Mouse (Mus musculus): ENCODE measurements at regions not wholly inside any gene's neighbourhood (a gene's known extent, or its start where the extent isn't known, plus 50 kb on each side); places are given as distances from the start of the nearest gene placed in this dataset.

DNA sequence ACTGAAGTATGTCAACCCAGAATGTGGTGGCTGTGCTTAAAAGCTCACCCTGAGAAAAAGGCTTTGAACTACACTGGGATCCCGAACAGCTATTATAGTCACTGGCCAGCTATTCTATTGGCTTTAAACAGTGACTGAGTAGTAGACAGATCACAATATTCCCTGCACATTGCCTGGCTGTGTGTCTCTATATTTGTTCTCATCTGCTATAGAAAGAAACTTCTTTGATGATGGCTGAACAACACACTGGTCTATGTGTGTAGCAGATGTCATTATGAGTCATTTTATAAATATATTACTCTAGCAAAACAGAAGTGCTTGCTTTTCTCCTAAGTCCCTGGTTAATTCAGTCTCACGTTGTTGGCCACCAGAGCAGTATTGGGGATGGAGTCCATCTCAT is 152.1 kb upstream of the Slco6d1 start:
- peak; percentile 95 for ATAC-seq (ENCODE audit: low TSS enrichment)

DNA sequence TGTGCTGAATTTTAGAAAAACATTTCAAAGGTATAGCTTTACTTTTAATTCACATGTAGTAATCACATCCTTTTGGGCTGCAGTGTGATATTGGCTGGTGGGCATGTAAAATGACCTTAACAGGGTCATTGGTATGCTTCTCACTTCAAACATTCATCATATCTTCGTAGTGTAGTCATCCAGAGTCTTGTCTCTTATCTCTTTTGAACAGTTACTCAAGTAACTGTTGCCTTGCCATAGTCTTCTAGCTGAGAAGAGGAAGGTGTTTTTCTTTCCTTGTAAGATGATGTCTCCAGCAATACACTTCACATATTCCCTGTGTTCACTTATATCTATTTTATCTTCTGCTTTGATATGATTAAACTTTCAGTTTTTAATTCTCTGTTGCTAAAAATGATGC is 150.7 kb upstream of the Slco6d1 start:
- no peak for ATAC-seq (ENCODE audit: low TSS enrichment)

DNA sequence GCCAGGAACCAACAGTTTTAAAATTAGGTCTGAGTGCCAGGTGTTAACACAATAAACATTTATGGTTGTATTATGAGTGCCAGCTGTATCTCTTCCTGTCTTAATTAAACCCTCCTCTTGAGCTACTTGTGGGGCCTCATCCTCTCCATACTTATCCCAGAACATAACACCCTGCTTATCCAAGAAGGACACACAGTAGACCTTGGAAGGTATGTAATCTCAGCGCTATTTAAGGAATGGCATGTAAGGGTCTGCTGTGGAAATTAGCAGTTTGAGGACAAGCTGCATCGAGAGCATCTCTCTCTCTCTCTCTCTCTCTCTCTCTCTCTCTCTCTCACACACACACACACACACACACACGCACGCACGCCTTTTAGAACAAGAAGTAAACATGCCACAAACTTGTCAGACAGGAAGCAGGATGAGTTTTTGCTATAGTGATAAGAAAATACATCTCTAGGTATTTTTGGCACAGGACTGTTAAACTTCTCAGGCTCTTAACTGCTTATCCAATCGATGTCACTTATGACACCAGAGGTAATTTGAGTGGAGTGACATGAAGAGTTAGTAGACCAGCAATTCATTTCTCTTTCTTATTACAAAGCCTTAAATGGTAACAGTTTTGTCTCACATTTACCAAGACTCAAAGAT is 146.8 kb upstream of the Slco6d1 start:
- ATAC-seq (ENCODE audit: low TSS enrichment), result no peak

DNA sequence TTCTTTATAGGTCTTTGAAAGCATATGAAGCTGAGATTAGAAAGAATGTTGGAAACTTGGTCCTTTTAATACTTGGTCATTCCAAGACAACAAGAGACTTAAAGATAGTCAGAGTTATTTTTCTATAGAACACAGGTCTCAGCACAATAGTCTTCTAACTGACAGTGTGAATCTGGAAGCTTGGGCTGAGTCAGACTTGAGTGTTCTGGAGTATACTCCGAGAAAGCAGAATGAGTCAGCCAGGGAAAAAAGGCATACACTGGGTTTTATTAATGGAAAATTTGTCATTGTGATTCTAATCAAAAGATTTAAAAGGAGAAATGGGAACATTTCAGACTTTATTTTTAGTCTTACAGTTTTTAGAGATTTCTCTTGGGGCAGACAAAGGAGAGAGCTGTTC is 145.4 kb upstream of the Slco6d1 start:
- peak; percentile 77 for ATAC-seq (ENCODE audit: low TSS enrichment)

DNA sequence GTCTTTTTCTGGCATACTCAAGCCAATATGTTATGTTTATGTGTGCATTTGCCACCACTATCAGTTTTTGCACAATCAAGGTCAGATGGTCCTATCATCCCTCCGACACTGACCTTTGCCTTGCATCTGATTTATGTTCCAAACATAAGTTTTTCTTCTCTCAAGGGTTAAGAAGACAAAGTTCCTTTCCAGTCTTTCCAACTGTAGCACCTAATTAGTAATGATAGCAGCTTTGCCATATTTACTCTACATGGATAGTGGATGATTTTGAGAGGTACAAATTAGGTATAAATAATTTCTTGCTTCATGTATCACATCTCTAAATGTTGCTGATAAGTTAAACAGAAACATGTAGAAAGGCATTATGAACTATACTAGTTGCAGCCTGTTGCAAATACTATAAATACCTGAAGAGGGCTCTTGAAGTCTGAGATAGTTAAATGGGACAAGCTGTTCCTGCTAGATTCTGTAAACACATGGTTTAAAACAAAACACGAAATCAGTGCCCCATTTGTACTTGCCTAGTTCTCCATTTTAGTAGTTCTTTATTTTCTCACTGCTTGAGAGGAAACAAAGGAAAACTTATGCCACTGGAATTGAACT is 141.4 kb upstream of the Slco6d1 start:
- peak; percentile 39 for ATAC-seq (ENCODE audit: low TSS enrichment)

DNA sequence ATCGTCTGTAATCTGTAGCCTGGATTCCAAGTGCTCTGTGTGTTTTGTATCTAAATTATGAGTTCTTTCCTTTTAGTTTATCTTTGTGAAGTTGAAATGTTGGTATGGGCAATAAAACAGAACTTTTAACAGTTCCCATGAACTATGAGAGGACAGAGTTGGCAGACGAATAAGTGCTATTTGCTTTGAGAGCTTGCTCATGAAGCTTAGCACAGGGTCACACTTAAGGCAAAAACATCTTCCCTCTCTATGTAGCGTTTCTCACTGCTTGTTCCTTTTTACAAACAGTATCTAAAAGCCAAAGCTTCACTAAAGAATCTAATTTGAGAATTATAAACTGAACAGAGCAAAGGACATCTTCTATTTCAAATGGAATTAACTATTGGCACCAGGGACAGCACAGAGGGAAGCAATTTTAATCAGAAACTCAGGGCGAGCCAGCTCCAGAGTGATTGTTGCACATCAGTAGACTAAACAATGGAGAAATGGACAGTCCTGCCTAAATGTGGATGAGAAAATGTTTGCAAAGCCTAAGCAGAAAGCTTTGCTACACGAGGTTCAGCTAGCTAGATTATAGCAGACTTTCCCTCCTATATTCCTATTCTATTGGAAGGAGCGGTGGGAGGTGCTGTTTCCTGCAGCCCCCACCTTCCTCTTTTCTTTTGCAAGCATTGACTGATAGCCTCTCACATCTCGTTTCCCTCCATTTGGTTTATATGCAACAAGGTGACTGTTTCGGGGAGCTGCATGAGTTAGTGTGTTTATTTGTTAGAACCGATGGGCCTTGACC is 140.5 kb upstream of the Slco6d1 start:
- ATAC-seq (ENCODE audit: low TSS enrichment), result no peak

DNA sequence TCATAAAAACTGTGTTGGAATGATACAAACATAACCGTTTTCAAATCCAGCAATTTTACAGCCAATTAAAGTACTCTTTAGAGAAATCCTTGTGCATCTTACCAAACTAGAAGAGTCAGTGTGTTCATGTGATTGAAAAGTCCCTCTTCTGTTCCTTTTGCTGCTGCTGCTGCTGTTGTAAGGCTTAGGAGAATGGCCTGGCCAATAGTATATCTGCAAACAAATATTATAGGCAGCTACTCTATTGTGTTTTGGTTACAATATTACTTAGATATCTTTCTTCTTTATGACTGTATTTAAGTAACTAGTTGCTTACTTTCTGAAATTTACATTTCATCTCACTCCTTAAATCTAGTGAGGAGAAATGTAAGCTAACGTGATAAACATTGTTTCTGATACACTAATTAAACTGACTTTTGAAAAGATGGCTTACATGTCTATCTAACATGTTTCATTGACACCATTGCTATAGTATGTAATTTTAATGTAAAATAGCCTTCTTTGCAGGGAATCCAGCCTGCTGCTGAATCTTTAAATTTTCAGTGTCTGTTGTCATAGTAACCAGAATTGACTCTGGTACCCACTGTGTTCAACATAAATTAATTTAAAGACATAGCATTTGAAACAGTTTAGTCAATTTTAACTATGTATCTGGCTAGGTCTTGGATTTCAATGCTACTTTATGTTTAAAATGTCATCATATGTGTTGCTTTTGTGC is 139.7 kb upstream of the Slco6d1 start:
- no peak for ATAC-seq (ENCODE audit: low TSS enrichment)

DNA sequence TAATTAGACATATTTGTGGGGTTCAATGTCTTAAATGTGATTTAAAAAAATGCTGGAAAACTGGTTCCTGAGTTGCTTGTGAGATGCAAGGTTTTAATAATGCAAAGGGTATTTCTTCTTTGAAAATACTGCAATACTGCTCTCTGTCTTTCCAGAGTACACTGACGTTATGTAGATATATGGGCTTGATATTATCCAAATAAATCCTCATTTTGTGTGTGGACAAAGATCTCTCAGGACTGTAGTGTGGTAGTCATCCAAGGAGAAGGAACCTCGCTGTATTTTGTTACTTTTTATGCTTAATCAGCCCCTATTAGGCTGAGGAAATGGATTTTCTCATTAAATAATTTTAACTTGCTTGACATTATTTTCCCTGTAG is 139.2 kb upstream of the Slco6d1 start:
- ATAC-seq (ENCODE audit: low TSS enrichment), result no peak

DNA sequence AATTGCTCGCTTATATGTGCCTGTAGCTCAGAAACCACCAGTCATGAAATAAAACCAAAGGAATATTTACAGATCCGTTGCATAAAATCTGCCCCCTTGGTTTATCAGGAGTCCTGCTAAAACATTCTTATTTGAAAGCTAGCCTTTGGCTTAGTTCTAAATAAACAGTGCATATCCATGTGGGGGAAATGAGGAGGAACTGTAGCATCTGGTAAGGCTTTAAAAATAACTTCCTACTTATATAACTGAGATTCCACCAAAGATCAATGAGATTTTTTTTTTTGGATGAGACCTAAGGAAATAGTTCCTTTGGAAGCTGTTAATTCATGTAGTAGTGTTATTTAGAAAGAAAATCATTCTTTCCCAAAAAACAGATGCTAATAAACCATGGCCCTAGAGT is 117.8 kb upstream of the Slco6d1 start:
- peak; percentile 72 for ATAC-seq (ENCODE audit: low TSS enrichment)

DNA sequence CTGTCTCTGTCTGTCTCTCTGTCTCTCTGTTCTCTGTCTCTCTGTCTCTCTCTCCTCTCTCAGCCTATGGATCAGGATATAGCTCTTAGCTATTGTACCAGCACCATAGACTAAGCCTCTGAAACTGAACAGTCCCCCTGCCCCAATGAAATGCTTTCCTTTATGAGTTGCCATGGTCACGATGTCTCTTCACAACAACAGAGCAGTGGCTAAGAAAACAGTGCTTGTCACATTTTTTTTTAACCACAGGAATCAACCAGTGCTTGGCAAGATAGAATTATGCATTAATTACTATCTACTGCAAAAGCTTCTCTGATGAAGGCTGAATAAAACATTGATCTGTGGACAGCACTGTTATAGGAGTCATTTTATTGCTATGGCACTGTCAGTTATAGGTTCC is 114.6 kb upstream of the Slco6d1 start:
- ATAC-seq (ENCODE audit: low TSS enrichment), result no peak

DNA sequence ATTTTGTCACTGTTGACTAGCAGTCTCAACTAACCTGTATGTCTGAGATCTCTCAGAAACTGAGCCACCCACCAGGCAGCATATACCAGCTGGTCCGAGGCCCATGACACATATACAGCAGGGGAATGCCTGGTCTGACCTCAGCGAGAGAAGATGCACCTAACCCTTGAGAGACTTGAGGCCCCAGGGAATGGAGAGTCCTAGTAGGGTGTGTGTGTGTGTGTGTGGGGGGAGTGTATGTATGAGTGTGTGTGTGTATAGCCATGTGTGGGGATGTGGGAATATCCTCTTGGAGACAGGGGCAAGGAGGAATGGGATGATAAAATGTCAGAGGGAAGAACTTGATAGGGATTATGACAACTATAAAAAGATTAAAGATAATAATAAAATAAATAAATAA is 113.4 kb upstream of the Slco6d1 start:
- ATAC-seq (ENCODE audit: low TSS enrichment), result no peak

DNA sequence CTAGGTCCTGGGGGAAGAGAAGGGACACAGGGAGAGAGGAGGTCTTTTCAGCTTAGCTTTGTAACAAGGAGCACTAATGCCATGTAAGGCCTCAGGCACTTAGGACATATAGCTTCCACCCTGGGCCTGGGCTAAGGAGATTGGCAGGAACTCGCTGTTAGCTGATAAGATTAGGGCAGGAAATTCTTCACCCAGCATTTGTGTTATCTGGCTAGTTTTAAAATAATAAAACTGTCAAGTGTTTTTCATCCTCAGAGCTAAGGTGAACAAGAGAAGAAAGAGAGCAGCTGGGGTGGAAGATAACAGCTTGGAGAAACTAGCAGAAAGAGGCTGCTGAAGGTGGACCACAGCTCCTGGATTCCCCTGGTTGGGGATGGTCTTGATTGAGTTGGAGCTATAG is 111.0 kb upstream of the Slco6d1 start:
- no peak for ATAC-seq (ENCODE audit: low TSS enrichment)

DNA sequence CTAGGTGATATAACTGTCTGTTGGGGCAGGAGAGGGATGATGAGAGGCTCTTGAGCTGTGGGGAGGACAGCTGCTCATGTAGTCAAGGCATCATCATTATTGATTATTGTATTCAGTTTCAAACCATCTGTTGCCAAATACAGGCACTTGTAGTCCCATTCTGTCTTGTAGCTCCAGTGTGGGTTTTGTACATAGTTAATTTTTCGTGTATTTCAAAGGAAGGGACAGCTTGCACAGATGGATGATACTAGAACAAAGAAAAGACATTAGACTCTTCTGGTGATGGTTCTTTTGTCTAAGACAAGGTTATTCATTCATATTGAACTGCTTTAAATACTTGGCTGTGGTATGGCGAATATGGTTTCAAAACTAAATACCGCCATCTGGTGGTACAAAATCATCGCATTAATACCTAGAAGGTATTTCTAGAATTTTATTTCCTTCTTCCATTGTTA is 70.8 kb upstream of the Slco6d1 start:
- ATAC-seq (ENCODE audit: low TSS enrichment), result peak; percentile 89

DNA sequence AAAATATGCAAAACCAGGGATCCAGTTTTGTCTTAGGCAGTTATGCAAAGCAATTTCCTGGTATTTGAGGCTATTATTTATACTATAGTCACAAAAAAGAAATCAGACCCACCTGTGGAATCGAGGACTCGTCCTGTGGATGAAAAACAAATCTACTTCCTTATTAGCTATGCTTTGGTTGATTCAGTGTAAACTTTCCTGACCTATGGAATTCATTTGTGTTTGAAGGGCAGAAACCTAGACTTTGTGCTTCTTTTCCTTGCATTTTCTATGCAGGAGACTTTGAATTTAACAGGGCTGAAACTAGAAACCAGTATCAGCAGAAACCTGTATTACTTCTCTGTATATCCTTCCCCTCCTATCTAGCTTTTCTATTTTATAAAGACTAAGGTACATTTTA is 70.2 kb upstream of the Slco6d1 start:
- no peak for ATAC-seq (ENCODE audit: low TSS enrichment)

DNA sequence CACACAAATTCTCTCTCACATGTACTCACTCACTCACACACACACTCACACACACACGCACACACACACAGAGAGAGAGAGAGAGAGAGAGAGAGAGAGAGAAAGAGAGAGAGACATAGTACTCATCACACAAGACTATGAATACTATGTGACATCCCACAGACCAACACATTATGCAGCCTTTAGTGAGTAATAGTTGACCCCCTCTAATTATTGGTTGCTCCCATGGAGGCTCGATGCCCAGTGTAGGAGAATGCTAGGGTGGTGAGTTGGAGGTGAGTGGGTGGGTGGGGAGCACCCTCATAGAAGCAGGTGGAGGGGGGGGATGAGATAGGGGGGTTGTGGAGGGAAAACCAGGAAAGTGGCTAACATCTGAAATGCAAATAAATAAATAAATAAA is 69.4 kb upstream of the Slco6d1 start:
- no peak for ATAC-seq (ENCODE audit: low TSS enrichment)
